Mouse (Mus musculus) thymus, adult 2 months (tissue): ENCODE measurements at regions not wholly inside any gene's neighbourhood (a gene's known extent, or its start where the extent isn't known, plus 50 kb on each side); places are given as distances from the start of the nearest gene placed in this dataset.

Experiments
- CTCF ChIP-seq: fragments of 200-500 bp; IDR thresholded peaks from 2 replicates; pipeline ENCODE4 v1.5.1; 2012; ENCODE audit warnings: mild to moderate bottlenecking, control low read depth, low read length, moderate library complexity, borderline replicate concordance; ENCODE audit not compliant: control insufficient read depth, poor library complexity, insufficient read depth; ENCODE audit errors: extremely low read depth
- POLR2A ChIP-seq: fragments of 200-500 bp; IDR thresholded peaks from 2 replicates; pipeline ENCODE4 v1.6.1; 2012; ENCODE audit warnings: mild to moderate bottlenecking, low read length, control low read depth, moderate library complexity; ENCODE audit not compliant: control insufficient read depth, poor library complexity, insufficient read depth; ENCODE audit errors: extremely low read depth

GRCm38 (mm10) chr1:13771014-13771463 lies 2322.1 kb downstream of the 4930444P10Rik start:
- TF ChIP-seq POLR2A = no peak
- no peak for TF ChIP-seq CTCF
